Mouse (Mus musculus) leukemia stem cell, adult 10-12 weeks (primary cell): ENCODE data around the gene Fcgr2b. TPM values are rescaled to one million over a fixed set of nuclear protein-coding genes. Genes with fewer than 3 reads are reported as not detected.

Source experiments
- polyA plus RNA-seq: library from polyadenylated mRNA; stranded (reverse); fragments of >175 nt; gene quantifications from 2 replicates; pipeline ENCODE4 v1.2.3, GENCODE M21; 2012; ENCODE audit warnings: low replicate concordance

The Fcgr2b gene
- polyA plus RNA-seq = 0.93 and 7.7 TPM in 2 replicates

DNA sequence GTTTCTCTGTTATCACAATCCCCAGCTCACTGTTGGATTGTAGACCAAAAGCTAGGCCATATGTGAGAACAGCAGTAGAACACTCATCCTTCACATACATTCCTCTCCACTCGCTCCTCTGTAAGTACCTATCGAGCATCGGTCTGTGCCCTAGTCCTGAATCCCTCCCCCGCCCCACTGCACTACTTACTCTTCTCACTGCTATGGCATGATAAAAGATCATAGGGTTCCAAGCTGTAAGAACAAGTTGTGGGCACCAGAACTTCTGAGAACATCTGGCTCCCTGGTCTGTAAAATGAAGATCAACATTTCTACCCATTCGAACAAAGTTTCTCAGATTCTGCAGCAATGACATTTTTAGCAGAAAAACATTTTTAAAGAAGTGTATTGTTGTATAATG is at the start of gene Fcgr2b:
TSS of gene Fcgr2b (minus strand) at position 101 of the 400 bp plus-strand sequence.

DNA sequence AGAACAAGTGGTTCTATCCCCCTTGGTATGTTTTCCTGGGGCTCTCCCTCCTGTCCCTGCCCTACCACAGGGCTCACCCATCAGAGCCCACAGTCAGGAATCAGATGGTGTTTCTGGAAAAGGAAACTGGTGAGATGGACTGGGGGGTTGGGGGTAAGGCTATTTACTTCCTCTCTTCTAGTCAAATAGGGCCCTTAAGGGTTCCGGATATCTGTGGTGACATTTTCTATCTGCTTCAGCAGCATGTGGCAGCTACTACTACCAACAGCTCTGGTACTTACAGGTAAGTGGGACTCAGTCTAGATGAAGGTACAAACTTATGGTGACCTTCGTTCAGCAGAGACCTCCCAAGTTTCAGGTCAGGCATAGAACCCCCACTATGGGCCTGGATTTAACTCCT is 42.4 kb upstream of the Fcgr2b start, which contains the start of gene Fcgr4:
TSS of gene Fcgr4 (plus strand) at position 184 of the 400 bp plus-strand sequence.

DNA sequence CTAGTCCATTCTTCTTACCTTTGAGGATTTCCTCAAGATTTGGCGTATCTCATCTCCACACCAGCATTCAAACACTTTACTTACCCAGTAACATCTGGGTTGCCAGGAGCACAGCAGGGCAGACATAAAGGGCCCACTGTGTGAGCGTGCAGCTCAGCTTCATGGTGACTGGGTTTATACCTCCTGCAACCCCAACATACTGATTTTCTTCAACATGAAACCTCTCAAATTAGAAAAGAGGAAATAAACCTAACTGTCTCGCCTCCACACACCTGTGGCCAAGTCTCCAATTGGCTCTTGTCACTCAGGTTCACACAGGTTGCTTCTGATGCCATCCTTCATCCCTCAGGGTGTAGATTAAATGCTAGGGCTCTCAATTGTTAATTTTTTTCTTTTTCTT is 49.0 kb downstream of the Fcgr2b start, which contains the start of gene Fcrla:
TSS of gene Fcrla (minus strand) at position 206 of the 400 bp plus-strand sequence.

DNA sequence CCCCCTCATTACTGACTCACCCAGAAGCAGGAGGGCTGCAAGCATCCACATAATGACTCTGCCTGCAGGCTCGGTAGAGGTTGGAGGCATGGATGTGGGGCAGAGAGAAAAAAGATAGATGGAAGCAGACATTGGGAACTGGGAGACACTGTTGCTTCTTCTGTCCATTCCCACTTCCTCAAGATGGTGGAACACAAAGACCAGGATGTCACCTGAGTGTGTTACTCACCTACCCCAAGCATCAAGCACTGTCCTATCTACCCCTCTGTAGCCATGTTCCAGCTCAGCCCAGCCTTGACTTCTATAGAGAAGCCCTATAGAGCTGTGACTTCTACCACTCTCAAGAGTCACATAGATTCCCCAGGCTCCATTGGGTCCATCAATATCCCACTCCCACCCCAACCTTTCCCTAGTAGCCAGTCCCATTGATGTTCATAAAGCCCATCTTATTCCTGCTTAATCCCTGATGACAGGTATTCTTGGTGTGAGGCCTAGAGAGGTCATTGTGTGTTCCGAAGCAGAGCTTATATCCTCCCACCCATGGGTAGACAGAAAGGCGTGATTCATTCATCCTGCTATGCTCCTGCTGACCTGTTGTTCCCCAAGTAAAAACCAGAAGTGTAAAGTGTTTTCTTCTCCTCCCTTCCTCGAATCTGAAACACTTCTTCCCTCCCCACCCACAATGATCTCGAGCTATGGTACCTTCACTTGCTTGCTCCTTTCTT is 63.3 kb downstream of the Fcgr2b start, which contains the start of gene Fcrlb:
TSS of gene Fcrlb (minus strand) at position 51 of the 725 bp plus-strand sequence.

Other genes with a start within 250 kb of the Fcgr2b start
- 1.0 and 2.8 TPM in 2 replicates for gene Atf6, start 108.8 kb downstream of the Fcgr2b start, polyA plus RNA-seq
- 0.23 and 1.2 TPM in 2 replicates for gene Gm26620, start 91.5 kb downstream of the Fcgr2b start, polyA plus RNA-seq
- 7.4 and 8.8 TPM in 2 replicates for gene Dusp12, start 91.0 kb downstream of the Fcgr2b start, polyA plus RNA-seq
- gene Fcrlb, start 63.6 kb downstream of the Fcgr2b start, polyA plus RNA-seq = 0.18 and 0.23 TPM in 2 replicates
- gene Fcrla, start 49.0 kb downstream of the Fcgr2b start, polyA plus RNA-seq = 7.3 and 18.6 TPM in 2 replicates
- 0.89 and 1.4 TPM in 2 replicates for gene Fcgr4, start 42.4 kb upstream of the Fcgr2b start, polyA plus RNA-seq
- 1.6 and 2.1 TPM in 2 replicates for gene Fcgr3, start 88.4 kb upstream of the Fcgr2b start, polyA plus RNA-seq
- gene Cfap126, start 137.4 kb upstream of the Fcgr2b start, polyA plus RNA-seq = 0.93 and 2.2 TPM in 2 replicates
- 3.4 and 36.9 TPM in 2 replicates for gene Sdhc, start 174.1 kb upstream of the Fcgr2b start, polyA plus RNA-seq
- not detected in 2 replicates for gene Mpz, start 174.2 kb upstream of the Fcgr2b start, polyA plus RNA-seq
- 0.62 and 0.98 TPM in 2 replicates for gene Pcp4l1, start 219.7 kb upstream of the Fcgr2b start, polyA plus RNA-seq
- not detected in 2 replicates for gene Nr1i3, start 237.4 kb upstream of the Fcgr2b start, polyA plus RNA-seq
- gene Tomm40l, start 246.0 kb upstream of the Fcgr2b start, polyA plus RNA-seq = 26.4 and 37.3 TPM in 2 replicates
- not detected in 2 replicates for gene Apoa2, start 248.5 kb upstream of the Fcgr2b start, polyA plus RNA-seq